Comparison of ENCODE assay signal across 18 mouse cellular contexts in genomic region chr2:71451761-71452160, GRCm38 (mm10). TPM values are rescaled to one million over a fixed set of nuclear protein-coding genes. Genes with fewer than 3 reads are reported as not detected.
DNase-seq lines count a peak whose midpoint lies in the region; ATAC-seq and TF ChIP-seq lines count a peak whose summit lies in the region.
"Had no signal": no experiment of that assay in that cellular context is flagged by ENCODE, and none has a peak within 500 bp of the region (broad histone marks: within the 10 kb centered on the region; RNA-seq: fewer than 3 reads in every experiment).

No protein-coding gene starts in this region.

- WGBS in embryonic facial prominence, embryonic 14.5 days: 43% methylated on average over 5 of the region's 5 CpGs
- WGBS in embryonic facial prominence, embryonic 10.5 days: 57% methylated on average over 5 of the region's 5 CpGs
- WGBS in liver, embryonic 12.5 days (ENCODE audit: insufficient replicate concordance): 59% methylated on average over 5 of the region's 5 CpGs
- WGBS in liver, postnatal 0 days (ENCODE audit: insufficient replicate concordance): 69% methylated on average over 5 of the region's 5 CpGs
- 77% methylated on average over 5 of the region's 5 CpGs for WGBS in cerebellum, adult 2 months

- H3K4me3 ChIP-seq in embryonic facial prominence, embryonic 14.5 days (ENCODE audit: low read depth, low read length): no peak overlapping the region
- no peak overlapping the region for H3K4me3 ChIP-seq in embryonic facial prominence, embryonic 10.5 days
- H3K4me3 ChIP-seq in liver, embryonic 12.5 days: no peak overlapping the region
- no peak overlapping the region for H3K4me3 ChIP-seq in liver, postnatal 0 days (ENCODE audit: low read depth, low read length)
- no peak overlapping the region for H3K4me3 ChIP-seq in cerebellum, adult 2 months (replicated peaks; ENCODE audit: insufficient read depth, low read depth, low read length)
- H3K4me3 ChIP-seq: left cerebral cortex, adult 2 months; midbrain, embryonic 12.5 days had no signal

- H3K36me3 ChIP-seq in embryonic facial prominence, embryonic 14.5 days (ENCODE audit: control insufficient read depth, insufficient read depth, low read length): no peaks in the 10 kb centered on the region
- H3K36me3 ChIP-seq in embryonic facial prominence, embryonic 10.5 days (replicated peaks): no peaks in the 10 kb centered on the region
- H3K36me3 ChIP-seq in liver, embryonic 12.5 days: no peaks in the 10 kb centered on the region
- H3K36me3 ChIP-seq in liver, postnatal 0 days (replicated peaks; ENCODE audit: insufficient read depth, low read length): no peaks in the 10 kb centered on the region
- H3K36me3 ChIP-seq: heart, embryonic 12.5 days; midbrain, embryonic 12.5 days had no signal

- no peak overlapping the region for H3K9ac ChIP-seq in embryonic facial prominence, embryonic 14.5 days (ENCODE audit: low read depth, low read length)
- H3K9ac ChIP-seq in liver, embryonic 12.5 days: no peak overlapping the region
- H3K9ac ChIP-seq in liver, postnatal 0 days (replicated peaks): no peak overlapping the region
- H3K9ac ChIP-seq: heart, embryonic 12.5 days; midbrain, embryonic 12.5 days had no signal

- CTCF ChIA-PET in Patski (lab: Charles Lee): no interaction called here

- peak; percentile 33 for DNase-seq in embryonic facial prominence, embryonic 14.5 days (ENCODE audit: low spot score)
- no peak for DNase-seq in embryonic facial prominence, embryonic 10.5 days (ENCODE audit: low spot score)
- DNase-seq in liver: no peak
- DNase-seq in Patski (ENCODE audit: low read depth, low spot score): no peak
- no peak for DNase-seq in liver, postnatal 0 days
- DNase-seq in cerebellum, adult 2 months: no peak
- no peak for DNase-seq in natural killer cell, adult 2 months (ENCODE audit: low spot score in 2 of 2)
- DNase-seq: adrenal gland, postnatal 36 days; cerebellum, postnatal 36 days; heart, postnatal 36 days; kidney, adult 9 months; lung, adult 18-20 months; spleen, adult 18-20 months; thymus, adult 2 months had no signal

- ATAC-seq in embryonic facial prominence, embryonic 14.5 days (ENCODE audit: low read depth): no peak
- ATAC-seq in liver, embryonic 12.5 days: no peak
- no peak for ATAC-seq in Patski
- no peak for ATAC-seq in liver, postnatal 0 days

- no peak for TF ChIP-seq EP300 in liver, postnatal 0 days (IDR thresholded peaks at IDR 0.05; ENCODE audit: low read depth)

- in situ Hi-C loops in Patski (cut with MboI; ENCODE audit: low pct_unique_long_range_greater_than_20kb): loop anchor here (5.0 kb wide), 1 partner anchor 91 kb away; no protein-coding TSS in a partner anchor

- no peaks in the 10 kb centered on the region for H3K9me3 ChIP-seq in embryonic facial prominence, embryonic 14.5 days (ENCODE audit: control insufficient read depth, low read length)
- H3K9me3 ChIP-seq in embryonic facial prominence, embryonic 10.5 days: no peaks in the 10 kb centered on the region
- H3K9me3 ChIP-seq in liver, embryonic 12.5 days (replicated peaks): no peaks in the 10 kb centered on the region
- H3K9me3 ChIP-seq in liver, postnatal 0 days (ENCODE audit: low read length): no peaks in the 10 kb centered on the region
- H3K9me3 ChIP-seq: heart, embryonic 12.5 days; midbrain, embryonic 12.5 days had no signal

- no peak overlapping the region for H3K4me2 ChIP-seq in embryonic facial prominence, embryonic 14.5 days (ENCODE audit: low read depth, low read length)
- H3K4me2 ChIP-seq in liver, embryonic 12.5 days: no peak overlapping the region
- no peak overlapping the region for H3K4me2 ChIP-seq in liver, postnatal 0 days (ENCODE audit: low read depth, low read length)

- H3K27ac ChIP-seq in embryonic facial prominence, embryonic 14.5 days (replicated peaks; ENCODE audit: low read depth, low read length): no peak overlapping the region
- no peak overlapping the region for H3K27ac ChIP-seq in embryonic facial prominence, embryonic 10.5 days (replicated peaks)
- H3K27ac ChIP-seq in liver, embryonic 12.5 days: 0 out of 2 replicates have a peak overlapping the region, but pooled peaks have one; percentile 45
- no peak overlapping the region for H3K27ac ChIP-seq in liver, postnatal 0 days (ENCODE audit: low read depth)
- no peak overlapping the region for H3K27ac ChIP-seq in cerebellum, adult 2 months (ENCODE audit: insufficient read depth, low read length)
- H3K27ac ChIP-seq: left cerebral cortex, adult 2 months; midbrain, embryonic 12.5 days had no signal

- H3K27me3 ChIP-seq in embryonic facial prominence, embryonic 14.5 days (replicated peaks; ENCODE audit: control insufficient read depth, insufficient read depth, low read length): no peaks in the 10 kb centered on the region
- peaks cover 12% of the 10 kb centered on the region; the same call in 1 of the 2 replicates for H3K27me3 ChIP-seq in embryonic facial prominence, embryonic 10.5 days (replicated peaks; ENCODE audit: low read depth, poor library complexity, severe bottlenecking)
- peaks cover 30% of the 10 kb centered on the region for H3K27me3 ChIP-seq in liver, embryonic 12.5 days (replicated peaks)
- no peaks in the 10 kb centered on the region for H3K27me3 ChIP-seq in Patski
- no peaks in the 10 kb centered on the region for H3K27me3 ChIP-seq in liver, postnatal 0 days (ENCODE audit: insufficient read depth, low read length)
- H3K27me3 ChIP-seq in cerebellum, adult 2 months (ENCODE audit: control insufficient read depth, insufficient read depth, low read length): no peaks in the 10 kb centered on the region

- POLR2A ChIA-PET in Patski (lab: Charles Lee): interaction anchor here (0.5 kb wide), 1 partner anchor 151 kb away, joined by 3 read pairs; no protein-coding TSS in a partner anchor

- peak; percentile 36 for TF ChIP-seq CTCF in Patski (IDR thresholded peaks at IDR 0.05)
- TF ChIP-seq CTCF in liver, postnatal 0 days (IDR thresholded peaks at IDR 0.05; ENCODE audit: low read depth): peak; percentile 35
- no peak for TF ChIP-seq CTCF in cerebellum, adult 2 months (IDR thresholded peaks at IDR 0.05; ENCODE audit: borderline replicate concordance, insufficient read depth, low read depth, low read length)

- TF ChIP-seq POLR2A in cerebellum, adult 2 months (IDR thresholded peaks at IDR 0.05; ENCODE audit: borderline replicate concordance, insufficient read depth, low read length): no peak

- H3K4me1 ChIP-seq in embryonic facial prominence, embryonic 14.5 days (ENCODE audit: control insufficient read depth, insufficient read depth, low read length): no peaks in the 10 kb centered on the region
- H3K4me1 ChIP-seq in embryonic facial prominence, embryonic 10.5 days: peaks cover 14% of the 10 kb centered on the region
- peaks cover 51% of the 10 kb centered on the region for H3K4me1 ChIP-seq in liver, embryonic 12.5 days
- peaks cover 3% of the 10 kb centered on the region; the same call in 1 of the 2 replicates for H3K4me1 ChIP-seq in liver, postnatal 0 days (ENCODE audit: insufficient read depth)
- H3K4me1 ChIP-seq in cerebellum, adult 2 months (ENCODE audit: control insufficient read depth, insufficient read depth, low read length): no peaks in the 10 kb centered on the region

RNA-seq across cellular contexts. Expression of gene Metap1d, which starts 1.3 kb away (rescaled TPM):
- 43.0 and 44.6 TPM in 2 replicates for polyA plus RNA-seq in embryonic facial prominence, embryonic 14.5 days (2014; fragmentation: Nextera tagmentation; extraction: Ambion mirVana)
- polyA plus RNA-seq in embryonic facial prominence, embryonic 10.5 days (2016; fragmentation: Nextera tagmentation; extraction: Ambion mirVana): 29.1 and 29.6 TPM in 2 replicates
- polyA plus RNA-seq in liver, embryonic 12.5 days (2016; fragmentation: Nextera tagmentation; extraction: Ambion mirVana): 27.1 and 30.2 TPM in 2 replicates
- 39.8 TPM for polyA plus RNA-seq in Patski (2021)
- 21.1 and 21.7 TPM in 2 replicates for polyA plus RNA-seq in liver, postnatal 0 days (2015; fragmentation: Nextera tagmentation; extraction: Ambion mirVana)
- 56.1 and 58.4 TPM in 2 replicates for polyA plus RNA-seq in cerebellum, adult 2 months (2012; rRNA removed)
